Mouse (Mus musculus) embryonic facial prominence, embryonic 12.5 days (tissue): Measurements from ENCODE around the gene Siah3. TPM values are rescaled to one million over a fixed set of nuclear protein-coding genes. Genes with fewer than 3 reads are reported as not detected.
"Not testable (repeated sequence)": the region's sequence is repeated elsewhere in the genome, so short reads cannot be mapped to it uniquely, and the experiment has no call there.

Experiments used
- ATAC-seq: fragments of 200-750 bp; cut with Nextera tagmentation; 2 replicates; pipeline ENCODE4 v1.8.0; 2017; ENCODE audit not compliant: insufficient number of reproducible peaks, insufficient read depth, low FRiP score, low TSS enrichment
- H3K27ac ChIP-seq: fragments of 300-500 bp; sonication (generic); 2 replicates; pipeline ENCODE4 v1.5.1; 2016; ENCODE audit warnings: mild to moderate bottlenecking
- H3K27me3 ChIP-seq: fragments of 300-500 bp; sonication (generic); 2 replicates; pipeline ENCODE4 v1.6.1; 2016; ENCODE audit warnings: mild to moderate bottlenecking, moderate library complexity
- H3K36me3 ChIP-seq: fragments of 300-500 bp; sonication (generic); 2 replicates; pipeline ENCODE4 v1.6.1; 2016; ENCODE audit warnings: mild to moderate bottlenecking
- H3K4me1 ChIP-seq: fragments of 300-500 bp; sonication (generic); 2 replicates; pipeline ENCODE4 v1.6.1; 2016
- H3K4me2 ChIP-seq: fragments of 300-500 bp; sonication (generic); replicated peaks from 2 replicates; pipeline ENCODE4 v1.6.1; 2016; ENCODE audit warnings: mild to moderate bottlenecking, moderate library complexity
- H3K4me3 ChIP-seq: fragments of 300-500 bp; sonication (generic); 2 replicates; pipeline ENCODE4 v1.5.1; 2016; ENCODE audit warnings: mild to moderate bottlenecking
- H3K9ac ChIP-seq: fragments of 300-500 bp; sonication (generic); 2 replicates; pipeline ENCODE4 v1.6.1; 2016; ENCODE audit warnings: mild to moderate bottlenecking, moderate library complexity
- H3K9me3 ChIP-seq: fragments of 300-500 bp; sonication (generic); 2 replicates; pipeline ENCODE4 v1.6.1; 2016; ENCODE audit warnings: mild to moderate bottlenecking, moderate library complexity
- WGBS: fragments of 180-500 bp; shearing (Covaris S2); methylation state at CpG from one replicate; pipeline ENCODE4 v1.1.7; 2016; 5-methylcytosine and 5-hydroxymethylcytosine counted together
- polyA plus RNA-seq: library from polyadenylated mRNA; unstranded; fragments of >200 nt; fragmentation: Nextera tagmentation; extraction: Ambion mirVana; gene quantifications from 2 replicates; pipeline ENCODE4 v1.2.1, GENCODE M21; 2016

The Siah3 gene
- polyA plus RNA-seq, 1 experiment from 2014 or later, result 0.12 TPM

DNA sequence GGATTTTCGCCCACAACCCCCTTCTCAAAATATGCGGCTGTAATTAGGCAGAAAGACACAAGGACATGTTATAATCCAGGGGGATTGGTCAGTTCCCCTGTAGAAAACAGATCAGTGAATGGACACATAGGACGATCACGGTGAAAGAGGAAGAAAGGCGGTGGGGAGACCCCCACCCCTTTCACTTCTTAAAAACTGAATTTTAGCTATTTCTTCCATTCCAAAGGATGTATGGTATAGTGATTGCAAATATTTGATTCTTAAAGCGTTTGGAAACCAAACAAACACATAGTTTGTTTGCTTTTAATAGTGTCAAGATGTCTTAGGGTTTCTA, 9.9 kb upstream of the Siah3 start:
- Histone ChIP-seq H3K9ac (peak overlapping the region; percentile 25; the same call in 1 of the 2 replicates), H3K27ac (no peak overlapping the region), H3K9me3 (no peaks in the 10 kb centered on the region), H3K27me3 (no peaks in the 10 kb centered on the region), H3K4me2 (peak overlapping the region; percentile 57), H3K36me3 (no peaks in the 10 kb centered on the region), H3K4me3 (peak overlapping the region; percentile 32), H3K4me1 (peaks cover 10% of the 10 kb centered on the region)
- WGBS, result 29% methylated on average over 6 of the region's 6 CpGs
- no peak for ATAC-seq

DNA sequence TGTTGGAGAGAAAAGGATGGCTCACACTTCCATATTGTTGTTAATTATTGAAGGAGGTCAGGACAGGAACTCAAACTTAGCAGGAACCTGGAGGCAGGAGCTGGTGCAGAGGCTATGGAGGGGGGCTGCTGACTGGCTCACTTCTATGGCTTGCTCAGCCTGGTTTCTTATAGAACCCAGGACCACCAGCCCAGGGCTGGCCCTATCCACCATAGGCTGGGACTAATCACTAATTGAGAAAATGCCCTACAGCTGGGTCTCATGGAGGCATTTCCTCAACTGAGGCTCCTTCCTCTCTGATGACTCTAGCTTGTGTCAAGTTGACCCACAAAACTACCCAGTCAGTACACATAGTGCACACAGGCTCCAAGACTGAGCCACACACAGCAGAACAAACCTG, 9.5 kb upstream of the Siah3 start:
- not testable (repeated sequence) for H3K4me3 ChIP-seq, ATAC-seq, H3K4me2 ChIP-seq, H3K9ac ChIP-seq, H3K27ac ChIP-seq, H3K36me3 ChIP-seq, H3K27me3 ChIP-seq, H3K4me1 ChIP-seq, H3K9me3 ChIP-seq

DNA sequence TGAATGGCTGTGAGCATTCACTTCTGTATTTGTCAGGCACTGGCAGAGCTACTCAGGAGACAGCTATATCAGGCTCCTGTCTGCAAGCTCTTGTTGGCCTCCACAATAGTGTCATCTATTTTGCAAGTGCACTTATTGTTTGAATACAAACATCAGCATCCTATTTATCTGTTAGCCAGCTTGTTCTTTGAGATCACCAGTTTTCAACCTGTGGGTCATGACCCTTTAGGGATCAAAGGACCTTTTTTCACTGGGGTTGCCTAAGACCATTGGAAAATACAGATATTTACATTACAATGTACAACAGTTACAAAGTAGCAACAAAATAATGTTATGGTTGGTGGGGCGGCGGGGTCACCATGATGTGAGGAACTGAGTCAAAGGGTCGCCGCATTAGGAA, 1.9 kb upstream of the Siah3 start:
- Histone ChIP-seq H3K4me2 (no peak overlapping the region), H3K9me3 (no peaks in the 10 kb centered on the region), H3K4me1 (peaks cover 18% of the 10 kb centered on the region), H3K4me3 (no peak overlapping the region), H3K9ac (no peak overlapping the region), H3K36me3 (no peaks in the 10 kb centered on the region), H3K27me3 (peaks cover 12% of the 10 kb centered on the region; the same call in 1 of the 2 replicates), H3K27ac (no peak overlapping the region)
- no peak for ATAC-seq
- WGBS, result 93% methylated on average over 4 of the region's 4 CpGs

DNA sequence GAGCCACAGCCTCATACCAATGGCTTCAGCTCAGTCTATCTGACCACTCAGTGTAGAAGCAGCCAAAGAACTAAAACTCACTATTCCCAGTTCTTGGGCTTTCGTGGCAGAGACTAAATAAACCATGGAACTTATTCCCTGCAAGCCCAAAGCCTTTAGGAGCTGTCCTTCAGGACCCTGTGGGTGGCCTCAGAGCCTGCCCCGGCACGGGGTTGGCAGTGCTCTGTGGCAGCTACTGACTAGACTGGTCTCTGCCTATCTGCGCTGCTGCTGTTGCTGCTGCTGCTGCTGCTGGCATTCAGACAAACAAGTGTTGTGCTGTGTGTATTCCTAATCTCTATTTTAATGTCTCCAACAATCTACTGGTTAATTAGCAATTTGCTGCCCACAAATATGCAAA, 1.1 kb upstream of the Siah3 start:
- Histone ChIP-seq H3K9ac (no peak overlapping the region), H3K9me3 (no peaks in the 10 kb centered on the region), H3K36me3 (no peaks in the 10 kb centered on the region), H3K4me3 (no peak overlapping the region), H3K27ac (no peak overlapping the region), H3K4me2 (no peak overlapping the region), H3K27me3 (peaks cover 12% of the 10 kb centered on the region), H3K4me1 (peaks cover 18% of the 10 kb centered on the region)
- ATAC-seq, result no peak
- WGBS, result 17% methylated on average over 4 of the region's 4 CpGs

DNA sequence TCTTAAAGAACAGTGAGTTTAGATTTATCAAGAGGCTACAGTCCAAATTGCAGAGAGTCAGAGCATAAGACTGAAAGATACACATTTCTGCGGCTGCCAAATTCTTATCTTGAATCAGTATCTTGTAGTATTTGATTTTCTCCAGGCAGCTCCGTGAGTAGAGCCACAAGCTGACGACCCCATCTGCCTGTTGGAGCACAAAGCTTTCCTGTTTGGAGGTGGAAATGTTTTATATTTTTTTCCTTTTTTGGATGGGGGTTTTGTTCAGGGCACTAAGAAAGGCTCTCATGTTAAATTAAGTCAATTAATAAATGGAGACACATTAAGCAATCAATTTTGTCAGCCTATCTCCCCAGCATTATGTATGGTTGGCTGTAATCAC, 430 bp upstream of the Siah3 start:
- Histone ChIP-seq H3K4me2 (peak overlapping the region; percentile 68), H3K9ac (no peak overlapping the region), H3K36me3 (no peaks in the 10 kb centered on the region), H3K27ac (no peak overlapping the region), H3K9me3 (no peaks in the 10 kb centered on the region), H3K4me1 (peaks cover 19% of the 10 kb centered on the region), H3K4me3 (0 out of 2 replicates have a peak overlapping the region, but pooled peaks have one; percentile 35), H3K27me3 (peaks cover 12% of the 10 kb centered on the region)
- 32% methylated on average over 3 of the region's 3 CpGs for WGBS
- ATAC-seq, result no peak

DNA sequence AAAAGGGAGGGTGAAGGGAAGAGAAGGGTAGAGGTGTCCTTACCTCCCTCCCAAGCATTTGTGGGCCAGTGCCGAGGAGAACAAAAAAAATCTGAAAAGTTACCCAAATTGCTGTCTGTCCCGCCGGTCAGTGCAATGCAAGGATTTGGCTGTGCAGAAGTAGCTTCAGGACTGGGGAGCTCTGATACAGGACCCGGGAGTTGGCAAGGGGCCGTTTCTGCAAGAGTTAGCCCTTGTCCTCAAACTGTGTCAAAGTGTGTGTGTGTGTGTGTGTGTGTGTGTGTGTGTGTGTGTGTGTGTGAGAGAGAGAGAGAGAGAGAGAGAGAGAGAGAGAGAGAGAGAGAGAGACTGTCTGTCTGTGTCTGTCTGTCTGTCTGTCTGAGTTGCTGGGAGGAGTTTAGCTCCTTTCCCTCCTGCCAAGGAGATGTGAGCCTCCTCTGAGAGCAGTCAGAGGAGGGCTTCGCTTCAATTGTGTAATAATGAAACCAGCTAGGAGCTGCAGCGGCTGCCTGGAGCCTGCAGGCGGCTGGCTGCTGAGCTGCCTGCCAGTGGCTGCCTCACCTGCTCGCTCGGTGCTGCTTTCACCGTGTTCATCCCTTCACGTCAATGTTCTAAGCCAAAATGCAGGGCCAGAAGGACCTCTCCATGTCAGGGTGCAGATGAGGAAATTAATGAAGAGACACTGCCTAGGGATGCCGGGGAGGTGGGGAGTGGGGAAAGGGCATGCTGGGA, 873 bp downstream of the Siah3 start:
- Histone ChIP-seq H3K9ac (0 out of 2 replicates have a peak overlapping the region, but pooled peaks have one; percentile 19), H3K4me3 (peak overlapping the region; percentile 35), H3K36me3 (no peaks in the 10 kb centered on the region), H3K9me3 (no peaks in the 10 kb centered on the region), H3K4me2 (peak overlapping the region; percentile 68), H3K27me3 (peaks cover 12% of the 10 kb centered on the region), H3K4me1 (peaks cover 23% of the 10 kb centered on the region), H3K27ac (no peak overlapping the region)
- WGBS, result 3% methylated on average over 13 of the region's 13 CpGs
- ATAC-seq, result 0 out of 2 replicates have a peak, but pooled peaks have one; percentile 52

DNA sequence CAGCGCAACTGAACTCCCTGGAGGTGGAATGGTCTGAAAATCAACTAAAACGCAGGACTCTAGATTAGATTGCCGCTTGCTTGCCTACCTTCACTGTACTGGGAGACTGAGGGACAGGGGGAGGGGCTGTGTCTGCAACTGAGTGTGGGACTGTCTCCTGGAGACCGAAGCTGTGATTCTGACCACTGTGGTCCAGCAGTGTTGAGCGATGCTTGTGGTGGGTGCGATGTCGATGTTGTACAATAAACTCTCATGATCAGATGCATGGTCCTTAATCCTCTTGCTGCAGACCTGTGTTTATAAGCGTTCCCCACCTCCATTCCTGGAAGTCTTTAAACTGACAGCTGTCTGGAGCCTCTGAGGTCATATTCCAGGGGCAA, 1.4 kb downstream of the Siah3 start:
- 0 out of 2 replicates have a peak, but pooled peaks have one; percentile 5 for ATAC-seq
- 0 out of 2 replicates have a peak overlapping the region, but pooled peaks have one; percentile 19 for H3K9ac ChIP-seq

DNA sequence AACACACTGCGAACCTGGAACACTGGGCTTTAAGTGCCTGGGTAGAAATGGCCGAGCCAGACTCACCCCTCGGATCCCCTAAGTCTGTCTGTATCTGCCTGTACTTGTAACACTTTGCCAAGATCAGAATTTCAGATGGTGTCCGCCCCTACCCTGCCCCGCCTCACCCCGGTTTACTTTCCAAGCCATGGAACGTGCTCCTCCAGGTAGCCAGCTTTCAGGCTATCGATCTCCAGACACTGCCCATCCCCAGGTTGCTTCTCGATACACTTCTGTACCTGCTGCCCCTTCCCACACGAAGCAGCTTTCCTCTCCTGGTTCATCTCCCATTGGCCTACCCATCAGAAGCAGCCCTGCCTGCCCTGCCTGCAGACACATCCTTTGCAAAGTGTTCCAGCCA, 3.6 kb downstream of the Siah3 start:
- no peak overlapping the region for H3K4me2 ChIP-seq
- H3K27ac ChIP-seq, result no peak overlapping the region
- H3K27me3 ChIP-seq, result peaks cover 10% of the 10 kb centered on the region
- no peak for ATAC-seq
- H3K9ac ChIP-seq, result no peak overlapping the region
- H3K36me3 ChIP-seq, result no peaks in the 10 kb centered on the region
- H3K4me3 ChIP-seq, result no peak overlapping the region
- no peaks in the 10 kb centered on the region for H3K9me3 ChIP-seq
- peaks cover 23% of the 10 kb centered on the region for H3K4me1 ChIP-seq
- 78% methylated on average over 10 of the region's 10 CpGs for WGBS

More for the DNA sequence above, 1.4 kb downstream of the Siah3 start:
- 28% methylated on average over 8 of the region's 8 CpGs for WGBS
- peak overlapping the region; percentile 68 for H3K4me2 ChIP-seq
- H3K4me1 ChIP-seq, result peaks cover 23% of the 10 kb centered on the region
- H3K36me3 ChIP-seq, result no peaks in the 10 kb centered on the region
- no peak overlapping the region for H3K27ac ChIP-seq
- no peaks in the 10 kb centered on the region for H3K9me3 ChIP-seq
- peaks cover 12% of the 10 kb centered on the region for H3K27me3 ChIP-seq
- peak overlapping the region; percentile 35 for H3K4me3 ChIP-seq

DNA sequence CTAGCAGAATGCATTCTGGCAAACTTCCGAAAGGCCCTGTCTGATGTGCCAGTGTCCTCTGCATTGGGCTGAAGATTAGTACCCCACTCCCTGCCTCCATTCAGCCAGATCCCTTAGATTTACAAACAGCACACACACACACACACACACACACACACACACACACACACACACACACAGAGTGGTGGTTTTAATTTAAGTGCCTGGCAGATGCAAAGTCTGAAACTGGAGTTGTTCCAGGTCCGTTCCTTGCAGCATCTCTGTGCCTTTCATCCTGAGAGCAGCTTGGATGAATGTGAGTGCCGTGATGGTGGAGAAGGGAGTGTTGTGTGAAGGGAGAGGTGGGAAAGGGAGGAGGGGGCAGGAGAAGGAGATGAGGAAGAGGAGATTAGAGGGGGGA, 4.2 kb downstream of the Siah3 start:
- Histone ChIP-seq H3K27me3 (peaks cover 8% of the 10 kb centered on the region), H3K4me1 (peaks cover 23% of the 10 kb centered on the region), H3K9ac (no peak overlapping the region), H3K27ac (no peak overlapping the region), H3K4me3 (no peak overlapping the region), H3K36me3 (no peaks in the 10 kb centered on the region), H3K4me2 (no peak overlapping the region), H3K9me3 (no peaks in the 10 kb centered on the region)
- ATAC-seq, result no peak
- WGBS, result 43% methylated on average over 3 of the region's 3 CpGs

DNA sequence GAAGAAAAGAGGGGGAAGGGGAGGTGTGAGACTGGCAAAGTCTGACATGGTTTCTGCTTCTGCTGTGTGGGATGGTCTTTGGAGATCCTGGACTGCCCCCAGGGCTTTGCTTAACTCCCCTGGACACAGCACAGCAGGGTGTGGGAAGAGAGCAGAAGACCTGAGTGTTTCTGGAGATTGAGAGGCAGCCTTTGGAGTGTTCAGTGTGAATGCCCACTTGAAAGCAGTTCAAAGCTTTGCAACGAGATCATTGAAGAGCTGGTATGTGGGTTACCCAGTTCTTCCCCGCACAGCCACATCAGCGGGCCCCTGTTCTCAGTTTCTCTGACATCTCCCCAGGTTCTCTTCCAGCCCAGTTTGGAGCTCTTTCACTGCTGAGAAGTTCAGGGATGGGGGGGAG, 4.7 kb downstream of the Siah3 start:
- Histone ChIP-seq H3K4me3 (no peak overlapping the region), H3K36me3 (no peaks in the 10 kb centered on the region), H3K4me2 (no peak overlapping the region), H3K27me3 (peaks cover 8% of the 10 kb centered on the region), H3K9ac (no peak overlapping the region), H3K4me1 (peaks cover 23% of the 10 kb centered on the region), H3K27ac (no peak overlapping the region), H3K9me3 (no peaks in the 10 kb centered on the region)
- WGBS, result 37% methylated on average over 3 of the region's 3 CpGs
- ATAC-seq, result no peak

DNA sequence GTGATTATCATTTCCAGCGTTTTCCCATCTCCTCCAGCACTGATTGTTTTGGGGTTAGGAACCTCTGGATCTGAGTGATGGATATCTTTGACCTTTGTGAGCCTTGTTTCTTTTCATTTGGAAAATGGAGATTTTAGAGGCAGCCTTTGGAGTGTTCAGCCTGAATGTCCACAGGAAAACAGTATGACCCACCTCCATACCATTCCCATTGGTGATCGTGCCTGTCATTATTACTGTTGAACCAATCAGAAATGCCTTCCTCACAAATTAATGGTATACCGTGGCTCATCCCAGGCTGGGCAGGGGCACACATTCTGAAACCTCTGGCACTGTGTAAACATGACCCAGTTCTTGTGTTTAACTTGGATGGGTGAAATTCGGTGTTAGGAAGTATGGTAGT, 6.0 kb downstream of the Siah3 start:
- peaks cover 2% of the 10 kb centered on the region for H3K27me3 ChIP-seq
- H3K9ac ChIP-seq, result no peak overlapping the region
- no peak overlapping the region for H3K4me2 ChIP-seq
- H3K4me1 ChIP-seq, result peaks cover 13% of the 10 kb centered on the region; the same call in 1 of the 2 replicates
- H3K27ac ChIP-seq, result no peak overlapping the region
- 86% methylated on average over 4 of the region's 4 CpGs for WGBS
- no peaks in the 10 kb centered on the region for H3K36me3 ChIP-seq
- no peak for ATAC-seq
- no peaks in the 10 kb centered on the region for H3K9me3 ChIP-seq
- H3K4me3 ChIP-seq, result no peak overlapping the region

DNA sequence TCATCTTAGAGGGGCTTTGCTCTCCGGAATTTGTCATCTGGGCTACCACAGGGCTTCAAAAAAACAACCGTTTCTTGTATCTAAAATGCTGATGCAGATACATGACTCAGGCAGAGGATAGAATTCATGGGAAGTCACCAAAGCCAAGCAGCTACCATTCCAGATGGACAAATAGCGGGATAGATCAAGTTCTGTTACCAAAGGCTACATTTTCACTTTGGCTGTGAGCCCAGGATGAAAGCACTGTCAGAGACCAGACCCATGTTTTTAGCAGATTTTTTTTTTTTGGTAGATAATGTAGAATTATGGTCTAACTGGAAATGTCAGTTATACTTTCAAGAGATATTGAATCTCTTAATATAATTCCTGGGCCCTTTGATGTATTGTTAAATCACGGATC, 7.4 kb downstream of the Siah3 start:
- Histone ChIP-seq H3K4me2 (no peak overlapping the region), H3K27me3 (no peaks in the 10 kb centered on the region; the same call in 1 of the 2 replicates), H3K36me3 (no peaks in the 10 kb centered on the region), H3K4me3 (no peak overlapping the region), H3K4me1 (0 out of 2 replicates have a peak, but pooled peaks cover 6% of the 10 kb centered on the region), H3K9me3 (no peaks in the 10 kb centered on the region), H3K9ac (no peak overlapping the region), H3K27ac (no peak overlapping the region)
- ATAC-seq, result no peak
- 83% methylated on average over 4 of the region's 4 CpGs for WGBS
